Mouse (Mus musculus): Measurements from ENCODE around the gene Sag. TPM values are rescaled to one million over a fixed set of nuclear protein-coding genes. Genes with fewer than 3 reads are reported as not detected.
"Not testable (repeated sequence)": the region's sequence is repeated elsewhere in the genome, so short reads cannot be mapped to it uniquely, and the experiment has no call there.

Gene Sag
- polyA plus RNA-seq, 1 experiment from 2014 or later, result 0.53 TPM

- no peaks in the 10 kb centered on the region for H3K27me3 ChIP-seq (ENCODE audit: control insufficient read depth, insufficient read depth, low read length)
Observed at GRCm38 (mm10) chr1:87825281-87825680, 21.8 kb downstream of the Sag start.

GRCm38 (mm10) chr1:87825991-87826390, 22.5 kb downstream of the Sag start:
- no peak overlapping the region for H3K4me3 ChIP-seq (ENCODE audit: low read depth, low read length)
- H3K27me3 ChIP-seq (ENCODE audit: control insufficient read depth, insufficient read depth, low read length), result no peaks in the 10 kb centered on the region
- ATAC-seq (ENCODE audit: low FRiP score, low TSS enrichment) (no peak), DNase-seq (ENCODE audit: low spot score) (no peak)
- no peak overlapping the region for H3K4me2 ChIP-seq (replicated peaks; ENCODE audit: low read depth)
- no peak overlapping the region for H3K9ac ChIP-seq (ENCODE audit: low read length)
- H3K9me3 ChIP-seq (ENCODE audit: control insufficient read depth, low read length), result no peaks in the 10 kb centered on the region
- TF ChIP-seq CTCF (IDR thresholded peaks at IDR 0.05; ENCODE audit: low read depth) (no peak), EP300 (optimal IDR thresholded peaks at IDR 0.05) (no peak)
- no peak overlapping the region for H3K27ac ChIP-seq (replicated peaks)
- 82% methylated on average over 6 of the region's 6 CpGs for WGBS
- no peaks in the 10 kb centered on the region for H3K36me3 ChIP-seq (ENCODE audit: control insufficient read depth, insufficient read depth, low read length)
- no peaks in the 10 kb centered on the region for H3K4me1 ChIP-seq (replicated peaks; ENCODE audit: control insufficient read depth, insufficient read depth)

More at GRCm38 (mm10) chr1:87825281-87825680, 21.8 kb downstream of the Sag start:
- Histone ChIP-seq H3K36me3 (ENCODE audit: control insufficient read depth, insufficient read depth, low read length) (no peaks in the 10 kb centered on the region), H3K9ac (ENCODE audit: low read length) (no peak overlapping the region), H3K27ac (replicated peaks) (no peak overlapping the region), H3K4me2 (replicated peaks; ENCODE audit: low read depth) (no peak overlapping the region), H3K4me3 (ENCODE audit: low read depth, low read length) (no peak overlapping the region), H3K4me1 (replicated peaks; ENCODE audit: control insufficient read depth, insufficient read depth) (no peaks in the 10 kb centered on the region), H3K9me3 (ENCODE audit: control insufficient read depth, low read length) (no peaks in the 10 kb centered on the region)
- TF ChIP-seq EP300 (optimal IDR thresholded peaks at IDR 0.05) (no peak), CTCF (IDR thresholded peaks at IDR 0.05; ENCODE audit: low read depth) (no peak)
- 78% methylated on average over 5 of the region's 5 CpGs for WGBS
- ATAC-seq (ENCODE audit: low FRiP score, low TSS enrichment) (no peak), DNase-seq (ENCODE audit: low spot score) (no peak)

DNA sequence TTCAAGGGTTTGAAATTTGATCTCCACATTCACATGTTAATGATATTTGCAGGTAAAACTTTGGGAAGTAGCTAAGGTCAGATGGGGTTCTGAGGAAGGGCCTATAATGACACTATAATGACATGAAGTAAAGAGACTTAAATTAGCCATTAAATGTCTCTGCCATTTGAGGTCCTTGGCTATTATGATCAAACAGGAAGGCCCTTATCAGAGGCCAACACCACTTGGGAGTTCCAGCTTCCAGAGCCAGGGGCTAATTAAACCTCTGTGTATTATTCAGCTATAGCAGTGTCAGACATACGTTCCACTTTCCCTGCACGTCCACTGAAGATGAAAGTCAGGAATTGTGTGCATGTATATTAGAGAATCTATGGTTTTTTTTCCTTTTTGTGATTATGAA, 23.0 kb downstream of the Sag start:
- Histone ChIP-seq H3K4me3 (ENCODE audit: low read depth, low read length) (no peak overlapping the region), H3K9ac (ENCODE audit: low read length) (no peak overlapping the region), H3K4me1 (replicated peaks; ENCODE audit: control insufficient read depth, insufficient read depth) (no peaks in the 10 kb centered on the region), H3K36me3 (ENCODE audit: control insufficient read depth, insufficient read depth, low read length) (no peaks in the 10 kb centered on the region), H3K9me3 (ENCODE audit: control insufficient read depth, low read length) (no peaks in the 10 kb centered on the region), H3K4me2 (replicated peaks; ENCODE audit: low read depth) (no peak overlapping the region), H3K27me3 (ENCODE audit: control insufficient read depth, insufficient read depth, low read length) (no peaks in the 10 kb centered on the region), H3K27ac (replicated peaks) (no peak overlapping the region)
- TF ChIP-seq EP300 (optimal IDR thresholded peaks at IDR 0.05), result no peak
- TF ChIP-seq CTCF (IDR thresholded peaks at IDR 0.05; ENCODE audit: low read depth), result no peak
- 81% methylated on average over 2 of the region's 2 CpGs for WGBS
- DNase-seq (ENCODE audit: low spot score) (no peak), ATAC-seq (ENCODE audit: low FRiP score, low TSS enrichment) (no peak)

GRCm38 (mm10) chr1:87827476-87827875, 24.0 kb downstream of the Sag start:
- H3K9ac ChIP-seq (ENCODE audit: low read length); ATAC-seq (ENCODE audit: low FRiP score, low TSS enrichment): not testable (repeated sequence)
- WGBS, result 88% methylated on average over 1 of the region's 1 CpGs

GRCm38 (mm10) chr1:87828185-87828584, 24.7 kb downstream of the Sag start:
- Histone ChIP-seq H3K9me3 (ENCODE audit: control insufficient read depth, low read length) (no peaks in the 10 kb centered on the region), H3K27ac (replicated peaks) (no peak overlapping the region), H3K4me3 (ENCODE audit: low read depth, low read length) (no peak overlapping the region), H3K36me3 (ENCODE audit: control insufficient read depth, insufficient read depth, low read length) (no peaks in the 10 kb centered on the region), H3K4me1 (replicated peaks; ENCODE audit: control insufficient read depth, insufficient read depth) (no peaks in the 10 kb centered on the region), H3K27me3 (ENCODE audit: control insufficient read depth, insufficient read depth, low read length) (no peaks in the 10 kb centered on the region), H3K4me2 (replicated peaks; ENCODE audit: low read depth) (no peak overlapping the region), H3K9ac (ENCODE audit: low read length) (no peak overlapping the region)
- TF ChIP-seq CTCF (IDR thresholded peaks at IDR 0.05; ENCODE audit: low read depth) (no peak), EP300 (optimal IDR thresholded peaks at IDR 0.05) (no peak)
- ATAC-seq (ENCODE audit: low FRiP score, low TSS enrichment) (no peak), DNase-seq (ENCODE audit: low spot score) (no peak)
- 46% methylated on average over 9 of the region's 9 CpGs for WGBS

More at GRCm38 (mm10) chr1:87827476-87827875, 24.0 kb downstream of the Sag start:
- not testable (repeated sequence) for DNase-seq (ENCODE audit: low spot score); H3K27ac ChIP-seq (replicated peaks); H3K4me1 ChIP-seq (replicated peaks; ENCODE audit: control insufficient read depth, insufficient read depth); H3K27me3 ChIP-seq (ENCODE audit: control insufficient read depth, insufficient read depth, low read length); H3K36me3 ChIP-seq (ENCODE audit: control insufficient read depth, insufficient read depth, low read length); H3K4me2 ChIP-seq (replicated peaks; ENCODE audit: low read depth); H3K4me3 ChIP-seq (ENCODE audit: low read depth, low read length); H3K9me3 ChIP-seq (ENCODE audit: control insufficient read depth, low read length)

- WGBS, result 30% methylated on average over 7 of the region's 7 CpGs
- Histone ChIP-seq H3K27ac (replicated peaks) (no peak overlapping the region), H3K4me1 (replicated peaks; ENCODE audit: control insufficient read depth, insufficient read depth) (no peaks in the 10 kb centered on the region)
Observed at GRCm38 (mm10) chr1:87828926-87829580, 25.6 kb downstream of the Sag start.

More at GRCm38 (mm10) chr1:87828926-87829580, 25.6 kb downstream of the Sag start:
- no peaks in the 10 kb centered on the region for H3K36me3 ChIP-seq (ENCODE audit: control insufficient read depth, insufficient read depth, low read length)
- no peak overlapping the region for H3K9ac ChIP-seq (ENCODE audit: low read length)
- no peak overlapping the region for H3K4me2 ChIP-seq (replicated peaks; ENCODE audit: low read depth)
- DNase-seq (ENCODE audit: low spot score), result no peak
- TF ChIP-seq CTCF (IDR thresholded peaks at IDR 0.05; ENCODE audit: low read depth), result no peak
- no peak for TF ChIP-seq EP300 (optimal IDR thresholded peaks at IDR 0.05)
- H3K27me3 ChIP-seq (ENCODE audit: control insufficient read depth, insufficient read depth, low read length), result no peaks in the 10 kb centered on the region
- H3K4me3 ChIP-seq (ENCODE audit: low read depth, low read length), result no peak overlapping the region
- no peaks in the 10 kb centered on the region for H3K9me3 ChIP-seq (ENCODE audit: control insufficient read depth, low read length)
- ATAC-seq (ENCODE audit: low FRiP score, low TSS enrichment), result no peak

Measured in stomach, postnatal 0 days (tissue).